Mouse (Mus musculus): ENCODE data around the gene Skint11. TPM values are rescaled to one million over a fixed set of nuclear protein-coding genes. Genes with fewer than 3 reads are reported as not detected.
"Not testable (repeated sequence)": the region's sequence is repeated elsewhere in the genome, so short reads cannot be mapped to it uniquely, and the experiment has no call there.

Skint11 gene
- not detected in 2 replicates for polyA plus RNA-seq (2012; rRNA removed)

DNA sequence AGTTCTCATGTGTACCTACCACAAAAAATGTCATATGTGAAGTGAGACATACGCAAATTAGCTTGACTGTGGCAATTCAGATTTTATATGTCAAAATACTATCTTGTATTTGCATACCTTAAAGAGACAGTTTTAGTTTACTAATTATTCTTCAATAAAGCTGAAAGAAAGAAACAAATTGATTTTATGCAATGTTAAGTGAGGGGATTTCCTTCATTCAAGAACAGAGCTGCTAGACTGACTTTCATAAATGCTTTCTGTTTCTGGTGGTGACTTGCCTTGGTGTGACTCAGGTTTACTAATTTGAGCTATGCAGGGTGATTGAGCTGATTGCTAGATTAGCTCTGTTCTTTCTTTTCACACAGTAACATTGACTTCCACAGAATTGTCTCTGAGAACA, at the start of gene Skint11:
Gene Skint11 (plus strand): TSS at position 301 of the 400 bp plus-strand sequence.
- no peak for DNase-seq (ENCODE audit: low read depth)

DNA sequence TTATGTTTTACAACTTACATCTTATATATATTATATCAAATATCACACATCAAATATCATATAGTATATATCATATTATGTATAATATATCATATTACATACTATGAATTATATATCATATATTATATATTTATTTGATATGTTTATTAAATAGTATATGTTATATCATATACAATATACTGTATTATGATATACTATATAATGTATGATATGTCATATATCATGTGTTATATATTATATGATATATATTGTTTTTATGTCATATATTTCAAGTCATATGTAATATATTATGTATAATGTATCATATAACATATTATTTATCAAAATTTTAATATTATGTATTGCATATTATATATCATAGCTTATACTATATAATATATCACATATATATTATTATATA, 2.0 kb upstream of the Skint11 start:
- no peak for DNase-seq (ENCODE audit: low read depth)

DNA sequence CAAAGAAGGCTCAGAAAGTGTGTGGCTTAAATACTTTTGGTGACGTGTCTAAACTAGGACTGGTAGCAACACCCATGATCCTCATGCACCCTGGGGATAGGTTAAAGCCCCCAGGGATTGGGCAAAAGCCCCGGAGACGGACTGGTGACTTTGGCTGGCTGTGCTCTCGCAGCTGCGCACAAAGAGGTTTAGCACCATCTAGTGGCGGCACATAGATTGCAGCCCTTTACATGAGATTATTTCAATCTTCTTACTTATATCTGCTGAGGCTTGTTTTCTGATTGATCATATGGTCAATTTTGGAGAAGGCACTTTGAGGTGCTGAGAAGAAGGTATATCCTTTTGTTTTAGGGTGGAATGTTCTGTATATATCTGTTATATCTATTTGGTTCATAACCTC, 9.7 kb downstream of the Skint11 start:
- DNase-seq (ENCODE audit: low read depth), result not testable (repeated sequence)

DNA sequence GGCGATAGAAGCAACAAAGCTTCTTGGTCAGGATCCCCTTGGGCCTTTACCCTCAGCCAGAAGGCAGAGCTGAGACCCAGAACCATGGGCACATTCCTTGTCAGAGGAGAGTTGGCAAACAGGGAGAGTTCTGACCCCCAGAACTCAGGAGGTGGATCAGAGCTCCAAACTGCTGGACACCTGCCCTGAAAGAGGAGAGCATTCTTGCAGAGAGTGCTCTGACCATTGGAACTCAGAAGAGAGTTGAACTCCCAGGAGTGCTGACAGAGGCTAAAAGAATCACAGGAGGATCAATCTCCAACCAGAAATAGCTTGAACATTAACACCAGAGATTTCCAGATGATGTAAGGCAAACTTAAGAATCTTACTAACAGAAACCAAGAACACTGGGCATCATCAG, 93.7 kb downstream of the Skint11 start:
- not testable (repeated sequence) for DNase-seq (ENCODE audit: low read depth)

Other genes starting within 250 kb of the Skint11 start
- gene Skint5, start 163.9 kb upstream of the Skint11 start, polyA plus RNA-seq (2012; rRNA removed), result not detected in 2 replicates
- 9.5 and 12.9 TPM in 2 replicates for gene Trabd2b, start 243.3 kb downstream of the Skint11 start, polyA plus RNA-seq (2012; rRNA removed)

All from gonadal fat pad, adult 2 months (tissue).